Mouse (Mus musculus) limb, embryonic 11.5 days (tissue): Measurements from ENCODE around the gene Egf. TPM values are rescaled to one million over a fixed set of nuclear protein-coding genes. Genes with fewer than 3 reads are reported as not detected.

Source experiments
- ATAC-seq: fragments of 200-750 bp; cut with Nextera tagmentation; 2 replicates; pipeline ENCODE4 v1.8.0; 2017; ENCODE audit warnings: low read depth; ENCODE audit not compliant: insufficient number of reproducible peaks, low FRiP score, low TSS enrichment
- DNase-seq: peaks from one replicate; pipeline ENCODE4 v3.0.0-alpha.2; 2015; ENCODE audit warnings: low spot score
- H3K27ac ChIP-seq: fragments of 300-500 bp; sonication (generic); replicated peaks from 2 replicates; pipeline ENCODE4 v1.5.1; 2014; ENCODE audit warnings: low read depth, mild to moderate bottlenecking, low read length
- H3K27me3 ChIP-seq: fragments of 300-500 bp; sonication (generic); 2 replicates; pipeline ENCODE4 v1.6.1; 2014; ENCODE audit warnings: mild to moderate bottlenecking, low read length, mixed read lengths; ENCODE audit not compliant: control insufficient read depth, insufficient read depth
- H3K36me3 ChIP-seq: fragments of 300-500 bp; sonication (generic); 2 replicates; pipeline ENCODE4 v1.6.1; 2014; ENCODE audit warnings: mild to moderate bottlenecking, low read length, moderate library complexity, mixed read lengths; ENCODE audit not compliant: control insufficient read depth, insufficient read depth
- H3K4me1 ChIP-seq: fragments of 300-500 bp; sonication (generic); 2 replicates; pipeline ENCODE4 v1.6.1; 2014; ENCODE audit warnings: low read length, mixed read lengths; ENCODE audit not compliant: control insufficient read depth, insufficient read depth
- H3K4me2 ChIP-seq: fragments of 300-500 bp; sonication (generic); 2 replicates; pipeline ENCODE4 v1.6.1; 2014; ENCODE audit warnings: low read depth, mild to moderate bottlenecking, moderate library complexity; ENCODE audit not compliant: severe bottlenecking
- H3K4me3 ChIP-seq: fragments of 300-500 bp; sonication (generic); 2 replicates; pipeline ENCODE4 v1.5.1; 2014; ENCODE audit warnings: low read depth, low read length
- H3K9ac ChIP-seq: fragments of 300-500 bp; sonication (generic); 2 replicates; pipeline ENCODE4 v1.6.1; 2014; ENCODE audit warnings: mild to moderate bottlenecking, low read length
- H3K9me3 ChIP-seq: fragments of 300-500 bp; sonication (generic); 2 replicates; pipeline ENCODE4 v1.6.1; 2016; ENCODE audit warnings: low read length; ENCODE audit not compliant: control insufficient read depth
- WGBS: fragments of 180-500 bp; shearing (Covaris S2); extraction: QIAGEN DNeasy Blood & Tissue Kit; methylation state at CpG from one replicate; pipeline ENCODE4 v1.1.7; 2014; 5-methylcytosine and 5-hydroxymethylcytosine counted together
- polyA plus RNA-seq: library from polyadenylated mRNA; unstranded; fragments of >200 nt; fragmentation: Nextera tagmentation; extraction: Ambion mirVana; gene quantifications from 2 replicates; pipeline ENCODE4 v1.2.1, GENCODE M21; 2014

The Egf gene
- polyA plus RNA-seq, 1 experiment from 2014 or later, result 0.92 TPM

DNA sequence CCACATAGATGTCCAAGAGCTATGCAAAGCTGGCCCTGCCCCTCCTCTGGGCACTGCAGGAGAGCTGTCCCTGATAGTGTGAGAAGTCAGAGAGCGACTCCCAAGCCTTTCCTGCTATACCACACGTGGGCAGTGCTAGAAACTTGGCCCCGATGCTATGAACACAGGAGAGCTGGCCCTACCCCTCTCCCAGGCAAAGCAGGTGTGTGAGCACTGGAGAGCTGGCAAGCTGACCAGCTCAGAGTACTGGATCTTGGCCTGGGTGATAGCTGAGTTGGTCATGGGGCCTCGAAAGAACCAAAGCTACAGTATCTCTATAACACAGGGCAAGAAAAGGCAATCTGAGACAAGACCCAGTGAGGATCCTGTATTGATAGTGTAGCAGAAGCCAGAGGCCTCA, 98.6 kb downstream of the Egf start:
- Histone ChIP-seq H3K9ac (no peak overlapping the region), H3K27ac (no peak overlapping the region), H3K4me2 (no peak overlapping the region), H3K9me3 (no peaks in the 10 kb centered on the region), H3K27me3 (no peaks in the 10 kb centered on the region), H3K4me1 (no peaks in the 10 kb centered on the region), H3K4me3 (no peak overlapping the region), H3K36me3 (no peaks in the 10 kb centered on the region)
- DNase-seq, result no peak
- ATAC-seq, result no peak
- 90% methylated on average over 4 of the region's 4 CpGs for WGBS

- Histone ChIP-seq H3K27me3 (no peaks in the 10 kb centered on the region), H3K27ac (no peak overlapping the region), H3K4me2 (no peak overlapping the region), H3K4me1 (no peaks in the 10 kb centered on the region), H3K36me3 (no peaks in the 10 kb centered on the region), H3K9me3 (no peaks in the 10 kb centered on the region), H3K4me3 (no peak overlapping the region), H3K9ac (no peak overlapping the region)
- 90% methylated on average over 4 of the region's 4 CpGs for WGBS
- DNase-seq (no peak), ATAC-seq (no peak)
These were observed 102.6 kb downstream of the Egf start for GRCm38 (mm10) chr3:129652476-129652875.

- 90% methylated on average over 8 of the region's 8 CpGs for WGBS
- no peak for ATAC-seq
- no peaks in the 10 kb centered on the region for H3K4me1 ChIP-seq
- no peaks in the 10 kb centered on the region for H3K9me3 ChIP-seq
- DNase-seq, result no peak
- H3K9ac ChIP-seq, result no peak overlapping the region
- H3K27ac ChIP-seq, result no peak overlapping the region
- no peaks in the 10 kb centered on the region for H3K27me3 ChIP-seq
- no peaks in the 10 kb centered on the region for H3K36me3 ChIP-seq
- H3K4me2 ChIP-seq, result no peak overlapping the region
- H3K4me3 ChIP-seq, result no peak overlapping the region
These were observed 103.4 kb downstream of the Egf start for GRCm38 (mm10) chr3:129651765-129652164.

GRCm38 (mm10) chr3:129650931-129651330, 104.2 kb downstream of the Egf start:
- no peak for ATAC-seq
- WGBS, result 51% methylated on average over 1 of the region's 1 CpGs
- no peak overlapping the region for H3K27ac ChIP-seq
- H3K9ac ChIP-seq, result no peak overlapping the region
- H3K27me3 ChIP-seq, result no peaks in the 10 kb centered on the region
- no peak overlapping the region for H3K4me2 ChIP-seq
- no peaks in the 10 kb centered on the region for H3K36me3 ChIP-seq
- H3K4me3 ChIP-seq, result no peak overlapping the region
- no peaks in the 10 kb centered on the region for H3K4me1 ChIP-seq
- no peak for DNase-seq
- H3K9me3 ChIP-seq, result no peaks in the 10 kb centered on the region

GRCm38 (mm10) chr3:129650293-129650612, 104.9 kb downstream of the Egf start:
- Histone ChIP-seq H3K4me2 (no peak overlapping the region), H3K27ac (no peak overlapping the region), H3K9me3 (no peaks in the 10 kb centered on the region), H3K27me3 (no peaks in the 10 kb centered on the region), H3K4me3 (no peak overlapping the region), H3K4me1 (no peaks in the 10 kb centered on the region), H3K36me3 (no peaks in the 10 kb centered on the region), H3K9ac (no peak overlapping the region)
- DNase-seq (no peak), ATAC-seq (no peak)

DNA sequence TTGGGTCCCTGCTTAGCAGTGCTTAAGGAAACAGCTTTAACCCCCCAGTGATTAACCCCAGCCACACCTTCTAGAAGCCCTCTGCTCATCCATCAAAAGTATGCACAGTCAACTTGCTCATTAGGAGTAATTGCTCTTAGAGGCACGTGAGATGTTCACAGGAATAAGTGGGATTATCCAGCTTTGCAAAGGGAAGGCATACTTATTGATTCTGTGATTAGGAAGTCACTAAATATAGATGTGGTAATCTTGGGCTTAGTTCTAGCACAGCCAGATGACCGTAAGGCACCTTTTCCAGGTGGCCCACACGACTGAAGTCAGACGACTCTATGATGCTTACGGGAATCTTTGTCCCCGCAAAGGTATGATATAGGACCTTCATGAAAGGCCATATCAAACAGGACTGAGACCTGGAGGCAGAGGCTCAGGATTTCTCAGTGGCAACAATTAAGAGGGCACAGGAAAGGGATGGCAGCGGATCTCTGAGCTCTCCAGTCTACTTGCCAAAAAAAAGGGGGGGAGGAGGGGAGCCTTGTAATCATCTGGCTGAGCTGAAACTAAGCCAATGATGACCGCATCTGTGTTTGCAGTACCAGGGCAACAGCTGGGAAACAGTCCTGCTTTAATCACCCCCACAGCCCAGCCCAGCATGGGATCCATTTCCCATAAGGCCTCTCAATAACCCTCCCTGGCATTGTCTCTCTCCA, 105.4 kb downstream of the Egf start:
- Histone ChIP-seq H3K27me3 (no peaks in the 10 kb centered on the region), H3K4me3 (no peak overlapping the region), H3K9me3 (no peaks in the 10 kb centered on the region), H3K27ac (no peak overlapping the region), H3K9ac (no peak overlapping the region), H3K36me3 (no peaks in the 10 kb centered on the region), H3K4me2 (no peak overlapping the region), H3K4me1 (no peaks in the 10 kb centered on the region)
- ATAC-seq, result no peak
- WGBS, result 51% methylated on average over 8 of the region's 8 CpGs
- DNase-seq, result no peak

GRCm38 (mm10) chr3:129648598-129648997, 106.5 kb downstream of the Egf start:
- ATAC-seq (no peak), DNase-seq (no peak)
- no peaks in the 10 kb centered on the region for H3K27me3 ChIP-seq
- WGBS, result 84% methylated on average over 5 of the region's 5 CpGs
- H3K4me3 ChIP-seq, result no peak overlapping the region
- H3K27ac ChIP-seq, result no peak overlapping the region
- no peaks in the 10 kb centered on the region for H3K9me3 ChIP-seq
- no peak overlapping the region for H3K4me2 ChIP-seq
- H3K9ac ChIP-seq, result no peak overlapping the region
- H3K36me3 ChIP-seq, result no peaks in the 10 kb centered on the region
- H3K4me1 ChIP-seq, result no peaks in the 10 kb centered on the region

DNA sequence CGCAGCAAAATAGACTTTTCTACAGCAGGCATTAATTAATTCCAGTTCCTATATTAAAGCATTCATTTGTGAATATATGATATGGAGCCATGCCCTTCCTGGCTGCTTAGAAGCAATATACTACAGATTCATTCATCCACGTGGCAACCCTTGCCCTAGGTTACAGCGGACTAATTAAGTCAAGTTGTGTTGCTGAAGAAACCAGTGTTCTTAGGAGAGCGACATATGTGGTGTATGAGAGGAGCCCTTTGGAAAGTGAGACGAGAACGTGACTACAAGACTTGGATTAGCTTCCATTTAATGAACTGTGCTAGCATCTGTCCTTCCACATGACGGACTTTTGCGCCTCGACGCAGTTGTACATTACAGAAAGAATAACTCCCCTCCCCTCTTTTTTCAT, 107.8 kb downstream of the Egf start:
- no peaks in the 10 kb centered on the region for H3K4me1 ChIP-seq
- ATAC-seq (no peak), DNase-seq (no peak)
- H3K9ac ChIP-seq, result no peak overlapping the region
- H3K4me3 ChIP-seq, result no peak overlapping the region
- H3K36me3 ChIP-seq, result no peaks in the 10 kb centered on the region
- H3K9me3 ChIP-seq, result no peaks in the 10 kb centered on the region
- H3K4me2 ChIP-seq, result no peak overlapping the region
- H3K27ac ChIP-seq, result no peak overlapping the region
- no peaks in the 10 kb centered on the region for H3K27me3 ChIP-seq
- 79% methylated on average over 10 of the region's 10 CpGs for WGBS

- no peak overlapping the region for H3K4me2 ChIP-seq
- H3K4me1 ChIP-seq, result no peaks in the 10 kb centered on the region
- H3K9me3 ChIP-seq, result no peaks in the 10 kb centered on the region
- ATAC-seq, result no peak
- no peak for DNase-seq
- no peak overlapping the region for H3K9ac ChIP-seq
- no peaks in the 10 kb centered on the region for H3K36me3 ChIP-seq
- H3K27ac ChIP-seq, result no peak overlapping the region
- 90% methylated on average over 5 of the region's 5 CpGs for WGBS
- H3K4me3 ChIP-seq, result no peak overlapping the region
- no peaks in the 10 kb centered on the region for H3K27me3 ChIP-seq
These were observed 108.3 kb downstream of the Egf start for GRCm38 (mm10) chr3:129646781-129647180.
